Mouse (Mus musculus): Measurements from ENCODE around the gene Efcab12. TPM values are rescaled to one million over a fixed set of nuclear protein-coding genes. Genes with fewer than 3 reads are reported as not detected.
"Not testable (repeated sequence)": the region's sequence is repeated elsewhere in the genome, so short reads cannot be mapped to it uniquely, and the experiment has no call there.

The Efcab12 gene
- polyA plus RNA-seq (2016; fragmentation: Nextera tagmentation; extraction: Ambion mirVana): 0.54 and 0.83 TPM in 2 replicates

- Histone ChIP-seq H3K9me3 (replicated peaks) (no peaks in the 10 kb centered on the region), H3K4me1 (replicated peaks) (peaks cover 11% of the 10 kb centered on the region), H3K4me2 (peak within 1 kb of the TSS; percentile 88), H3K27ac (ENCODE audit: poor library complexity, severe bottlenecking) (0 out of 2 replicates have a peak within 1 kb of the TSS, but pooled peaks have one; percentile 18), H3K27me3 (replicated peaks) (no peaks in the 10 kb centered on the region), H3K9ac (peak within 1 kb of the TSS; percentile 59), H3K36me3 (peaks cover 11% of the 10 kb centered on the region), H3K4me3 (peak within 1 kb of the TSS; percentile 46)
- ATAC-seq (ENCODE audit: insufficient number of reproducible peaks, low FRiP score): peak; percentile 89
- 3% methylated on average over 19 of the region's 19 CpGs for WGBS
Observed at GRCm38 (mm10) chr6:115838161-115838597, at the start of gene Efcab12. Gene Efcab12, minus strand, starts transcription at chr6:115838412.

- H3K4me2 ChIP-seq: no peak overlapping the region
- H3K9ac ChIP-seq: no peak overlapping the region
- H3K9me3 ChIP-seq (replicated peaks): peaks cover 5% of the 10 kb centered on the region; the same call in 1 of the 2 replicates
- WGBS: 62% methylated on average over 4 of the region's 4 CpGs
- no peak overlapping the region for H3K27ac ChIP-seq (ENCODE audit: poor library complexity, severe bottlenecking)
- H3K27me3 ChIP-seq (replicated peaks): no peaks in the 10 kb centered on the region
- peaks cover 38% of the 10 kb centered on the region for H3K36me3 ChIP-seq
- peaks cover 22% of the 10 kb centered on the region for H3K4me1 ChIP-seq (replicated peaks)
- H3K4me3 ChIP-seq: no peak overlapping the region
- no peak for ATAC-seq (ENCODE audit: insufficient number of reproducible peaks, low FRiP score)
Observed at GRCm38 (mm10) chr6:115886894-115887293, 48.7 kb upstream of the Efcab12 start.

GRCm38 (mm10) chr6:115884018-115884417 is 45.8 kb upstream of the Efcab12 start:
- peaks cover 5% of the 10 kb centered on the region; the same call in 1 of the 2 replicates for H3K9me3 ChIP-seq (replicated peaks)
- no peak overlapping the region for H3K4me2 ChIP-seq
- H3K4me1 ChIP-seq (replicated peaks): peaks cover 21% of the 10 kb centered on the region
- H3K9ac ChIP-seq: no peak overlapping the region
- no peaks in the 10 kb centered on the region for H3K27me3 ChIP-seq (replicated peaks)
- ATAC-seq (ENCODE audit: insufficient number of reproducible peaks, low FRiP score): peak; percentile 57; the same call in 1 of the 2 replicates
- no peak overlapping the region for H3K4me3 ChIP-seq
- peaks cover 39% of the 10 kb centered on the region for H3K36me3 ChIP-seq
- peak overlapping the region; percentile 53 for H3K27ac ChIP-seq (ENCODE audit: poor library complexity, severe bottlenecking)

- H3K9me3 ChIP-seq (replicated peaks): no peaks in the 10 kb centered on the region
- WGBS: 57% methylated on average over 8 of the region's 8 CpGs
- H3K36me3 ChIP-seq: peaks cover 34% of the 10 kb centered on the region
- H3K27me3 ChIP-seq (replicated peaks): no peaks in the 10 kb centered on the region
- H3K4me3 ChIP-seq: no peak overlapping the region
- H3K9ac ChIP-seq: no peak overlapping the region
- H3K27ac ChIP-seq (ENCODE audit: poor library complexity, severe bottlenecking): peak overlapping the region; percentile 59
- no peak overlapping the region; the same call in 1 of the 2 replicates for H3K4me2 ChIP-seq
- ATAC-seq (ENCODE audit: insufficient number of reproducible peaks, low FRiP score): peak; percentile 70
- H3K4me1 ChIP-seq (replicated peaks): peaks cover 25% of the 10 kb centered on the region
Observed at GRCm38 (mm10) chr6:115880751-115881150, 42.5 kb upstream of the Efcab12 start.

GRCm38 (mm10) chr6:115879736-115880135 is 41.5 kb upstream of the Efcab12 start:
- no peak for ATAC-seq (ENCODE audit: insufficient number of reproducible peaks, low FRiP score)
- peak overlapping the region; percentile 15 for H3K27ac ChIP-seq (ENCODE audit: poor library complexity, severe bottlenecking)
- 71% methylated on average over 6 of the region's 6 CpGs for WGBS

GRCm38 (mm10) chr6:115878694-115879093 is 40.5 kb upstream of the Efcab12 start:
- Histone ChIP-seq H3K27me3 (replicated peaks) (no peaks in the 10 kb centered on the region), H3K4me3 (no peak overlapping the region), H3K4me2 (no peak overlapping the region), H3K4me1 (replicated peaks) (peaks cover 25% of the 10 kb centered on the region), H3K36me3 (peaks cover 32% of the 10 kb centered on the region), H3K9ac (no peak overlapping the region), H3K27ac (ENCODE audit: poor library complexity, severe bottlenecking) (peak overlapping the region; percentile 15), H3K9me3 (replicated peaks) (no peaks in the 10 kb centered on the region)
- no peak for ATAC-seq (ENCODE audit: insufficient number of reproducible peaks, low FRiP score)
- 59% methylated on average over 6 of the region's 6 CpGs for WGBS

More at GRCm38 (mm10) chr6:115879736-115880135, 41.5 kb upstream of the Efcab12 start:
- no peak overlapping the region for H3K9ac ChIP-seq
- H3K4me3 ChIP-seq: no peak overlapping the region
- H3K9me3 ChIP-seq (replicated peaks): no peaks in the 10 kb centered on the region
- H3K4me1 ChIP-seq (replicated peaks): peaks cover 25% of the 10 kb centered on the region
- H3K4me2 ChIP-seq: no peak overlapping the region
- peaks cover 37% of the 10 kb centered on the region for H3K36me3 ChIP-seq
- H3K27me3 ChIP-seq (replicated peaks): no peaks in the 10 kb centered on the region

GRCm38 (mm10) chr6:115877239-115877638 is 39.0 kb upstream of the Efcab12 start:
- no peaks in the 10 kb centered on the region for H3K27me3 ChIP-seq (replicated peaks)
- ATAC-seq (ENCODE audit: insufficient number of reproducible peaks, low FRiP score): no peak
- H3K9me3 ChIP-seq (replicated peaks): no peaks in the 10 kb centered on the region
- H3K9ac ChIP-seq: no peak overlapping the region
- peaks cover 32% of the 10 kb centered on the region for H3K36me3 ChIP-seq
- no peak overlapping the region for H3K4me3 ChIP-seq
- no peak overlapping the region for H3K27ac ChIP-seq (ENCODE audit: poor library complexity, severe bottlenecking)
- peaks cover 22% of the 10 kb centered on the region for H3K4me1 ChIP-seq (replicated peaks)
- H3K4me2 ChIP-seq: no peak overlapping the region
- WGBS: 71% methylated on average over 2 of the region's 2 CpGs

GRCm38 (mm10) chr6:115871318-115871717 is 33.1 kb upstream of the Efcab12 start:
- not testable (repeated sequence) for H3K27ac ChIP-seq (ENCODE audit: poor library complexity, severe bottlenecking); H3K9ac ChIP-seq; ATAC-seq (ENCODE audit: insufficient number of reproducible peaks, low FRiP score); H3K4me3 ChIP-seq; H3K4me1 ChIP-seq (replicated peaks); H3K36me3 ChIP-seq; H3K27me3 ChIP-seq (replicated peaks); H3K4me2 ChIP-seq; H3K9me3 ChIP-seq (replicated peaks)
- WGBS: no CpG with 5 or more reads among the region's 3 CpGs

GRCm38 (mm10) chr6:115867157-115867556 is 28.9 kb upstream of the Efcab12 start:
- peaks cover 19% of the 10 kb centered on the region for H3K4me1 ChIP-seq (replicated peaks)
- H3K27ac ChIP-seq (ENCODE audit: poor library complexity, severe bottlenecking); H3K9ac ChIP-seq; H3K4me3 ChIP-seq; H3K36me3 ChIP-seq; H3K4me2 ChIP-seq; H3K27me3 ChIP-seq (replicated peaks); H3K9me3 ChIP-seq (replicated peaks): not testable (repeated sequence)
- no CpG with 5 or more reads among the region's 3 CpGs for WGBS
- peak; percentile 54 for ATAC-seq (ENCODE audit: insufficient number of reproducible peaks, low FRiP score)

GRCm38 (mm10) chr6:115865246-115865645 is 27.0 kb upstream of the Efcab12 start:
- Histone ChIP-seq H3K4me3 (no peak overlapping the region), H3K9ac (no peak overlapping the region), H3K9me3 (replicated peaks) (no peaks in the 10 kb centered on the region), H3K4me1 (replicated peaks) (peaks cover 28% of the 10 kb centered on the region), H3K27ac (ENCODE audit: poor library complexity, severe bottlenecking) (no peak overlapping the region), H3K27me3 (replicated peaks) (no peaks in the 10 kb centered on the region), H3K36me3 (peaks cover 6% of the 10 kb centered on the region; the same call in 1 of the 2 replicates), H3K4me2 (no peak overlapping the region)
- ATAC-seq (ENCODE audit: insufficient number of reproducible peaks, low FRiP score): no peak
- 91% methylated on average over 4 of the region's 4 CpGs for WGBS

GRCm38 (mm10) chr6:115863340-115863841 is 25.2 kb upstream of the Efcab12 start:
- 52% methylated on average over 7 of the region's 7 CpGs for WGBS
- Histone ChIP-seq H3K27ac (ENCODE audit: poor library complexity, severe bottlenecking) (peak overlapping the region; percentile 62), H3K4me1 (replicated peaks) (peaks cover 40% of the 10 kb centered on the region), H3K36me3 (peaks cover 6% of the 10 kb centered on the region; the same call in 1 of the 2 replicates), H3K9ac (no peak overlapping the region), H3K4me2 (no peak overlapping the region), H3K27me3 (replicated peaks) (no peaks in the 10 kb centered on the region), H3K4me3 (no peak overlapping the region), H3K9me3 (replicated peaks) (no peaks in the 10 kb centered on the region)
- no peak for ATAC-seq (ENCODE audit: insufficient number of reproducible peaks, low FRiP score)

Measured in heart, embryonic 12.5 days (tissue).